9 mouse cellular contexts compared by ENCODE assay signal in genomic region chr15:88555476-88555875, GRCm38 (mm10). TPM values are rescaled to one million over a fixed set of nuclear protein-coding genes. Genes with fewer than 3 reads are reported as not detected.
DNase-seq lines count a peak whose midpoint lies in the region; ATAC-seq and TF ChIP-seq lines count a peak whose summit lies in the region.
"Had no signal": no experiment of that assay in that cellular context is flagged by ENCODE, and none has a peak within 500 bp of the region (broad histone marks: within the 10 kb centered on the region; RNA-seq: fewer than 3 reads in every experiment).

No protein-coding gene starts in this region.

- no peaks in the 10 kb centered on the region for H3K4me1 ChIP-seq in hindbrain, embryonic 11.5 days (replicated peaks; ENCODE audit: control insufficient read depth, insufficient read depth, low read length)
- H3K4me1 ChIP-seq in hindbrain, embryonic 16.5 days (ENCODE audit: control insufficient read depth, insufficient read depth, low read depth, low read length): peaks cover 3% of the 10 kb centered on the region; the same call in 1 of the 2 replicates
- H3K4me1 ChIP-seq in liver, embryonic 14.5 days (replicated peaks; ENCODE audit: control insufficient read depth in 2 of 2, insufficient read depth in 2 of 2, low read length in 1 of 2): no peaks in the 10 kb centered on the region

- no peaks in the 10 kb centered on the region for H3K27me3 ChIP-seq in hindbrain, embryonic 11.5 days (ENCODE audit: control insufficient read depth, insufficient read depth, low read length)
- no peaks in the 10 kb centered on the region for H3K27me3 ChIP-seq in hindbrain, embryonic 16.5 days (replicated peaks; ENCODE audit: control insufficient read depth, insufficient read depth, low read length)
- peaks cover 22% of the 10 kb centered on the region for H3K27me3 ChIP-seq in Patski
- H3K27me3 ChIP-seq in liver, embryonic 14.5 days (ENCODE audit: control insufficient read depth, insufficient read depth, low read length): no peaks in the 10 kb centered on the region
- H3K27me3 ChIP-seq: embryonic facial prominence, embryonic 12.5 days had no signal

- no peak for ATAC-seq in hindbrain, embryonic 11.5 days (ENCODE audit: low FRiP score)
- no peak for ATAC-seq in hindbrain, embryonic 16.5 days
- no peak for ATAC-seq in Patski
- no peak for ATAC-seq in liver, embryonic 14.5 days (ENCODE audit: insufficient read depth)

- H3K4me2 ChIP-seq in hindbrain, embryonic 11.5 days (replicated peaks; ENCODE audit: low read depth, low read length): no peak overlapping the region
- no peak overlapping the region for H3K4me2 ChIP-seq in hindbrain, embryonic 16.5 days (ENCODE audit: low read length)
- H3K4me2 ChIP-seq in liver, embryonic 14.5 days (ENCODE audit: low read depth): no peak overlapping the region
- H3K4me2 ChIP-seq: embryonic facial prominence, embryonic 12.5 days had no signal

- H3K4me3 ChIP-seq in hindbrain, embryonic 11.5 days (ENCODE audit: low read depth, low read length): no peak overlapping the region
- no peak overlapping the region for H3K4me3 ChIP-seq in hindbrain, embryonic 16.5 days (ENCODE audit: low read length)
- no peak overlapping the region for H3K4me3 ChIP-seq in liver, embryonic 14.5 days (ENCODE audit: insufficient read depth in 1 of 2, low read depth in 2 of 2, low read length in 2 of 2)
- H3K4me3 ChIP-seq: embryonic facial prominence, embryonic 12.5 days had no signal

- H3K9me3 ChIP-seq in hindbrain, embryonic 11.5 days (ENCODE audit: control insufficient read depth, low read length): no peaks in the 10 kb centered on the region
- H3K9me3 ChIP-seq in hindbrain, embryonic 16.5 days (ENCODE audit: control insufficient read depth, low read length): no peaks in the 10 kb centered on the region
- no peaks in the 10 kb centered on the region for H3K9me3 ChIP-seq in liver, embryonic 14.5 days (ENCODE audit: control insufficient read depth, low read length)
- H3K9me3 ChIP-seq: embryonic facial prominence, embryonic 12.5 days had no signal

- no peak overlapping the region for H3K27ac ChIP-seq in hindbrain, embryonic 11.5 days (ENCODE audit: low read depth, low read length)
- H3K27ac ChIP-seq in hindbrain, embryonic 16.5 days (ENCODE audit: low read depth, low read length): no peak overlapping the region
- no peak overlapping the region for H3K27ac ChIP-seq in liver, embryonic 14.5 days
- H3K27ac ChIP-seq: embryonic facial prominence, embryonic 12.5 days had no signal

- DNase-seq in hindbrain, embryonic 11.5 days (ENCODE audit: low spot score): peak; percentile 71
- peak; percentile 39 for DNase-seq in A20 (ENCODE audit: low read depth, low spot score)
- DNase-seq in Patski (ENCODE audit: low read depth, low spot score): no peak
- peak; percentile 20 for DNase-seq in embryo, embryonic 11.5 days (ENCODE audit: low read depth, low spot score)
- no peak for DNase-seq in liver, embryonic 14.5 days (ENCODE audit: low read depth in 3 of 3, low spot score in 3 of 3)
- DNase-seq in thymus, postnatal 4 days: peak; percentile 34
- DNase-seq in spleen, postnatal 36 days (ENCODE audit: low spot score in 2 of 2): no peak

- no peak for TF ChIP-seq EP300 in liver, embryonic 14.5 days (IDR thresholded peaks at IDR 0.05; ENCODE audit: low read depth)

- CTCF ChIA-PET in Patski (lab: Charles Lee): interaction anchor here (1.1 to 1.4 kb wide), 3 partner anchors 11 to 23 kb away, joined by 3 to 4 read pairs (median 4); no protein-coding TSS in a partner anchor

- peak; percentile 91 for TF ChIP-seq CTCF in Patski (IDR thresholded peaks at IDR 0.05)
- TF ChIP-seq CTCF in liver, embryonic 14.5 days (IDR thresholded peaks at IDR 0.05; ENCODE audit: low read depth): peak; percentile 68

- 20% methylated on average over 8 of the region's 8 CpGs for WGBS in hindbrain, embryonic 11.5 days
- 14% methylated on average over 8 of the region's 8 CpGs for WGBS in hindbrain, embryonic 16.5 days
- 19% methylated on average over 8 of the region's 8 CpGs for WGBS in liver, embryonic 14.5 days (ENCODE audit: insufficient replicate concordance)

- no peak overlapping the region for H3K9ac ChIP-seq in hindbrain, embryonic 11.5 days (ENCODE audit: low read depth, low read length)
- H3K9ac ChIP-seq in hindbrain, embryonic 16.5 days (ENCODE audit: low read depth, low read length): no peak overlapping the region
- no peak overlapping the region for H3K9ac ChIP-seq in liver, embryonic 14.5 days (replicated peaks)
- H3K9ac ChIP-seq: embryonic facial prominence, embryonic 12.5 days had no signal

- in situ Hi-C loops in Patski (cut with MboI; ENCODE audit: low pct_unique_long_range_greater_than_20kb): no loop called here

- H3K36me3 ChIP-seq in hindbrain, embryonic 11.5 days (ENCODE audit: control insufficient read depth, insufficient read depth, low read length): no peaks in the 10 kb centered on the region
- no peaks in the 10 kb centered on the region for H3K36me3 ChIP-seq in hindbrain, embryonic 16.5 days (ENCODE audit: control insufficient read depth, insufficient read depth, low read length)
- no peaks in the 10 kb centered on the region for H3K36me3 ChIP-seq in liver, embryonic 14.5 days (replicated peaks; ENCODE audit: control insufficient read depth, insufficient read depth, low read depth)
- H3K36me3 ChIP-seq: embryonic facial prominence, embryonic 12.5 days had no signal

- POLR2A ChIA-PET in Patski (lab: Charles Lee): no interaction called here

RNA-seq across cellular contexts. Expression of gene Zdhhc25, which starts 44.6 kb away (rescaled TPM):
- polyA plus RNA-seq in hindbrain, embryonic 11.5 days (2014; fragmentation: Nextera tagmentation; extraction: Ambion mirVana): not detected in 2 replicates
- polyA plus RNA-seq in hindbrain, embryonic 16.5 days (2015; fragmentation: Nextera tagmentation; extraction: Ambion mirVana): not detected in 2 replicates
- polyA plus RNA-seq in Patski (2021): not detected
- not detected in 2 replicates for polyA plus RNA-seq in liver, embryonic 14.5 days (2012; rRNA removed)
- not detected in 2 replicates for polyA plus RNA-seq in liver, embryonic 14.5 days (2014; fragmentation: Nextera tagmentation; extraction: Ambion mirVana)
- polyA plus RNA-seq: embryonic facial prominence, embryonic 12.5 days had no signal

Comparison
In these comparisons a context has a peak if more than half of its experiments do, and no peak if none do; other contexts are left out.
1. DNase-seq: peak in hindbrain, embryonic 11.5 days (single experiment), A20 (single experiment), embryo, embryonic 11.5 days (single experiment) and thymus, postnatal 4 days (single experiment); none in Patski (single experiment), liver, embryonic 14.5 days (0 of 3) and spleen, postnatal 36 days (0 of 2).